Mouse (Mus musculus): Measurements from ENCODE around the gene Acadvl.

Acadvl gene

GRCm38 (mm10) chr11:70018131-70018990 lies 3.1 kb upstream of the Acadvl start:
- no peak for TF ChIP-seq GATA4 (IDR thresholded peaks at IDR 0.05; ENCODE audit: insufficient replicate concordance, low read length)

GRCm38 (mm10) chr11:70017199-70017767 lies 2.1 kb upstream of the Acadvl start:
- TF ChIP-seq GATA4 (IDR thresholded peaks at IDR 0.05; ENCODE audit: insufficient replicate concordance, low read length): no peak

GRCm38 (mm10) chr11:70016669-70017068 lies 1.5 kb upstream of the Acadvl start, which contains the start of gene Dlg4:
Gene Dlg4, plus strand, starts transcription at chr11:70016942.
- TF ChIP-seq GATA4 (IDR thresholded peaks at IDR 0.05; ENCODE audit: insufficient replicate concordance, low read length): no peak

- no peak for TF ChIP-seq GATA4 (IDR thresholded peaks at IDR 0.05; ENCODE audit: insufficient replicate concordance, low read length)
Observed at GRCm38 (mm10) chr11:70015677-70016076, 466 bp upstream of the Acadvl start.

GRCm38 (mm10) chr11:70014051-70014450 lies 1.2 kb downstream of the Acadvl start:
- no peak for TF ChIP-seq GATA4 (IDR thresholded peaks at IDR 0.05; ENCODE audit: insufficient replicate concordance, low read length)

GRCm38 (mm10) chr11:70013408-70013807 lies 1.8 kb downstream of the Acadvl start:
- TF ChIP-seq GATA4 (IDR thresholded peaks at IDR 0.05; ENCODE audit: insufficient replicate concordance, low read length): no peak

GRCm38 (mm10) chr11:70012931-70013330 lies 2.3 kb downstream of the Acadvl start:
- TF ChIP-seq GATA4 (IDR thresholded peaks at IDR 0.05; ENCODE audit: insufficient replicate concordance, low read length): no peak

GRCm38 (mm10) chr11:70010961-70011360 lies 4.2 kb downstream of the Acadvl start:
- TF ChIP-seq GATA4 (IDR thresholded peaks at IDR 0.05; ENCODE audit: insufficient replicate concordance, low read length): no peak

GRCm38 (mm10) chr11:70010548-70010947 lies 4.7 kb downstream of the Acadvl start:
- no peak for TF ChIP-seq GATA4 (IDR thresholded peaks at IDR 0.05; ENCODE audit: insufficient replicate concordance, low read length)

- TF ChIP-seq GATA4 (IDR thresholded peaks at IDR 0.05; ENCODE audit: insufficient replicate concordance, low read length): no peak
Observed at GRCm38 (mm10) chr11:70010033-70010432, 5.2 kb downstream of the Acadvl start.

GRCm38 (mm10) chr11:70005521-70005920 lies 9.7 kb downstream of the Acadvl start:
- TF ChIP-seq GATA4 (IDR thresholded peaks at IDR 0.05; ENCODE audit: insufficient replicate concordance, low read length): no peak

GRCm38 (mm10) chr11:70002471-70002870 lies 12.7 kb downstream of the Acadvl start:
- no peak for TF ChIP-seq GATA4 (IDR thresholded peaks at IDR 0.05; ENCODE audit: insufficient replicate concordance, low read length)

- TF ChIP-seq GATA4 (IDR thresholded peaks at IDR 0.05; ENCODE audit: insufficient replicate concordance, low read length): no peak
Observed at GRCm38 (mm10) chr11:70001865-70002264, 13.3 kb downstream of the Acadvl start.

- no peak for TF ChIP-seq GATA4 (IDR thresholded peaks at IDR 0.05; ENCODE audit: insufficient replicate concordance, low read length)
Observed at GRCm38 (mm10) chr11:70001159-70001558, 14.1 kb downstream of the Acadvl start.

GRCm38 (mm10) chr11:70000396-70000898 lies 14.8 kb downstream of the Acadvl start, which contains the start of gene Dvl2:
Gene Dvl2, plus strand, starts transcription at chr11:70000595.
- TF ChIP-seq GATA4 (IDR thresholded peaks at IDR 0.05; ENCODE audit: insufficient replicate concordance, low read length): no peak

- TF ChIP-seq GATA4 (IDR thresholded peaks at IDR 0.05; ENCODE audit: insufficient replicate concordance, low read length): no peak
Observed at GRCm38 (mm10) chr11:69999666-70000065, 15.5 kb downstream of the Acadvl start.
